Mouse (Mus musculus): ENCODE results near the gene Lsm2. TPM values are rescaled to one million over a fixed set of nuclear protein-coding genes. Genes with fewer than 3 reads are reported as not detected.

The Lsm2 gene
- total RNA-seq, 2 experiments from 2014 or later = 50.5 to 54.8 TPM

GRCm38 (mm10) chr17:35009586-35009985, 27.9 kb downstream of the Lsm2 start:
- no peak for DNase-seq (ENCODE audit: low spot score in 2 of 2)

DNA sequence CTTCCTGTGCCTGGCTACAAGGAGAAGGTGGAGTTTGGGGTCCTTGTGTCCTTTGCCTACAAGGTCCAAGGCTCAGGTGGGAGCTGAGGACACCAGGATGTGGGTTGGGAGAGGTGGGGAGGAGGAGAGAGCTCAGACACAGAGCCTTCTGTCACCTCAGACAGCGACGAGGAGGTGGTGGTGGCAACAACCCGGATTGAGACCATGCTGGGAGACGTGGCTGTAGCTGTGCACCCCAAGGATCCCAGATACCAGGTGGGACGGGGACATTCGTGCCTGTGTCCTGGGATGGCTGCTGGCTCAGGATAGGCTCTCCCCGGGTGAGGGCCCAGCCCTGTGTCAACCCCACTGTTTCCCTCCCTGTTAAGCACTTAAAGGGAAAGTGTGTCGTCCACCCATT, 29.8 kb downstream of the Lsm2 start:
- no peak for DNase-seq (ENCODE audit: low spot score in 2 of 2)

DNA sequence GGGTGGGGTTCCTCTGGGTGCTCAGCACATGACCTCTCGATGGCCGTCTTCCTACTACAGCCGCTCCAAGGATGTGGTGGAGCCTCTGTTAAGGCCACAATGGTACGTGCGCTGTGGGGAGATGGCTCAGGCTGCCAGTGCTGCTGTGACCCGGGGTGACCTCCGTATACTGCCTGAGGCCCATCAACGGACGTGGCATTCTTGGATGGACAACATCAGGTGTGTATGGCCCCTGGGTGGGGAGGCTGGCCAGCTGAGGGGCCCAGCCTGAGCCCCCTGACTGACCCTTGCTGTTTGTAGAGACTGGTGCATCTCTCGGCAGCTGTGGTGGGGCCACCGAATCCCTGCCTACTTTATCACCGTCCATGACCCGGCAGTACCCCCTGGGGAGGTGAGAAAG, 30.8 kb downstream of the Lsm2 start:
- no peak for DNase-seq (ENCODE audit: low spot score in 2 of 2)

DNA sequence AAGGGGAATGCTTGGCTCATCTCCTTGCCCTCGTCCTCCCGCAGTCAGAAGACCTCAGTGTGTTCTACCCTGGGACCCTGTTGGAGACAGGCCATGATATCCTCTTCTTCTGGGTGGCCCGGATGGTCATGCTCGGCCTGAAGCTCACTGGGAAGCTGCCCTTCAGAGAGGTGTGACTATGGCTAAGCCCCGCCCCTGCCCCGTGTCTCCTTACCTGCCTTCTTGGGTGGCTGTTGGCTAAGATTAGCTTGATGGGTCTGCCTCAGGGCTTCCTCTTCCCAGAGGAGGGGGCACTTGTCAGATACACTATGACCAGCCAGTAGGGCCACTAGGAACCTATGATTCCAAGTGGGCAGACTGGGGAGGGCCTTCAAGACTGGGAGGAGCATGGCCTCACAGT, 31.6 kb downstream of the Lsm2 start:
- no peak for DNase-seq (ENCODE audit: low spot score in 2 of 2)

GRCm38 (mm10) chr17:35015296-35015695, 33.6 kb downstream of the Lsm2 start:
- DNase-seq (ENCODE audit: low spot score in 2 of 2) = no peak

DNA sequence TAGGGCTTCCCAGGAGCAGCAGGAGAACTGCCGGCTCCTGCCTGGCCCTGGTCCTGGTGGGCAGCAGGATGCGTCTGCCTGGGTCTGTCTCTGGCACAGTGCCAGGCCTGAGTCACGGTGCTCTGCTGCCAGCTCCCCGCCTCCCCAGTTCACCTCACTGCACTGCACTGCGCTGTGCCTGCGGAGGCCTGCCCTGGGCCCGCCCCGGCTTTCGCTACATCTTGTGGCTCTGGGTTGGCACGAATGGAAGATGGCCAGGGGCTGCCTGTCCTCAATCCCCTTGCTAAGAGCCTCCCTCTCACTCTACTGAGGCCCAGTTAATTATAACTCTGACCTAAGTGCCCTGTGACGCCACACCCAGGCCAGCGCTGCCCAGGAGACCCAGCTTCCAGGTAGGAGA, 34.7 kb downstream of the Lsm2 start, which contains the start of gene Vwa7:
Gene Vwa7, plus strand, starts transcription at position 204 of the 400 bp plus-strand sequence.
- DNase-seq (ENCODE audit: low spot score in 2 of 2) = peak in 1 of 2 experiments; percentile 33

DNA sequence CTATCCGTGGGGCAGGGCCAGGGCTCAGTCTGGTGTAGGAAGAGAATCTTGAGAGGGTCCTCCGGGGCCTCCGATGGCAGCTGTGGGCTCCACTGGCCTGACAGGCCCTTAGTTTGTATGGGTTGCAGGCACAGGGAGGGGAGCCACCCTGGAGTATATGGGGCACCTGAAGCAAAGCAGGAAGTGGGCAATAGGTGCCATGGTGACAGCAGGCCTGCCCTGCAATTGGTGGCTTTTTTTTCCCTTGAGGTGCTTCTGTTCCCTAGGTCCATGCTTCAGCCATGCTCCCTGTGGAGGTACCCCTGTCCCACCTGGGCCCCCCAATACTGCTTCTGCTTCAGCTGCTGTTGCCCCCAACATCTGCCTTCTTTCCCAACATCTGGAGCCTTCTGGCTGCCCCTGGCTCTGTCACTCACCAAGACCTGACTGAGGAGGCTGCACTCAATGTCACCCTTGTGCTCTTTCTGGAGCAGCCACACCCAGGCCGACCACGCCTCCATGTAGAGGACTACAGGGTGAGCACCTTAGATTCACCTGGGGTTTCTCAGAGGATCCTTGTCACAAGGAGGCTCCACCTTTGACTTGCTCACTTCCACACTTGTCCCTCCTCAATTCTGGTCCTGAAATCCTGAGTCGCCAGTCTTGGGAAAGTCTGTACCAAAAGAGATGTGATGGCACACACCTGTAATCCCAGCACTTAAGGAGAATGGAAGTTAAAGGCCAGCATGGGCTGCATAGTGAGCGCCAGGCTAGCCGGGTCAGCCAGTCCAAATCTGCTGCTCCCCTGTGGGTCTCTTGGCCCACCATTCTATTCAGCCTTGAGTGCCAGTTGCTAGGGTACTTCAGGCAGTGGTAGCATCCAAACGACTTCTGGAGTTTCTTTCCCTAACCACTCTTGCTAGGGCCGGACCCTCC, 35.4 kb downstream of the Lsm2 start:
- no peak for DNase-seq (ENCODE audit: low spot score in 2 of 2)

- DNase-seq (ENCODE audit: low spot score in 2 of 2) = no peak
Observed at GRCm38 (mm10) chr17:35017706-35018030, 36.0 kb downstream of the Lsm2 start.

- no peak for DNase-seq (ENCODE audit: low spot score in 2 of 2)
Observed at GRCm38 (mm10) chr17:35018171-35018570, 36.5 kb downstream of the Lsm2 start.

DNA sequence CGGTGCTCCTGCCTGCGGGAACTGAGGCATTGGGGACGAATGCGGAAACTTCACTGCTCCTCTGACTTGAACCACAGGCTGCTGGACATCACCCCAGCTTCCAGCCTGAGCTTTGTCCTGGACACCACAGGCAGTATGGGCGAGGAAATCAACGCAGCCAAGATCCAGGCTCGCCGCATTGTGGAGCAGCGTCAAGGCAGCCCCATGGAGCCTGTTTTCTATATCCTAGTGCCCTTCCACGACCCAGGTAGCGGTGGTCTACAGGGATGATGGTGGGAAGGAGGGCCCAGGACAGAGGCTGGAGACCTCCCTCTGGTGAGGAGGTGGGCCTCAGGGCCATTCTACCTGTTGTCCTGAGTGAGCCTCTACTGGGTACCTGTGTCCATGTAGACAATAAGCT, 38.2 kb downstream of the Lsm2 start:
- no peak for DNase-seq (ENCODE audit: low spot score in 2 of 2)

- no peak for DNase-seq (ENCODE audit: low spot score in 2 of 2)
Observed at GRCm38 (mm10) chr17:35020551-35020950, 38.9 kb downstream of the Lsm2 start.

GRCm38 (mm10) chr17:35021163-35021808, 39.6 kb downstream of the Lsm2 start:
- DNase-seq (ENCODE audit: low spot score in 2 of 2) = peak; percentile 77 to 85

GRCm38 (mm10) chr17:35021842-35022477, 40.3 kb downstream of the Lsm2 start:
- no peak for DNase-seq (ENCODE audit: low spot score in 2 of 2)

GRCm38 (mm10) chr17:35022541-35023060, 40.9 kb downstream of the Lsm2 start:
- DNase-seq (ENCODE audit: low spot score in 2 of 2) = no peak

DNA sequence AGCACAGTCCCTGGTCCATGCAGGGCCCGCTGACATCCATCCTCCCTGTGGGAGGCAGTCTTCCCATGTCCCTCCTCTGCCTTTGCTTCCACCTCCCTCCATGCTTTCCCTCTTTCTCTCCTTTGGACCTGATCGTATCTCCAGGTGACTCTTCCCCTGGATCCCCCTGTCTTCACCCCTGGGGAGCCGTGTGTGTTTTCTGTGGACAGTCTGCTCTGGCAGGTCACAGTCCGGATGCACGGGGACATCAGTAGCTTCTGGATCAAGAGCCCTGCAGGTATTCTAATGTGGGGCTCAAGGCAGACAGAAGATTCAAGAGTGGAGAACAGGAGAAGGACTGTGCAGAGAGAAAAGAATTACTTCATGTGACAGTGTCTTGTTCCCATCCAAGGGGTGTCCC, 41.6 kb downstream of the Lsm2 start:
- no peak for DNase-seq (ENCODE audit: low spot score in 2 of 2)

DNA sequence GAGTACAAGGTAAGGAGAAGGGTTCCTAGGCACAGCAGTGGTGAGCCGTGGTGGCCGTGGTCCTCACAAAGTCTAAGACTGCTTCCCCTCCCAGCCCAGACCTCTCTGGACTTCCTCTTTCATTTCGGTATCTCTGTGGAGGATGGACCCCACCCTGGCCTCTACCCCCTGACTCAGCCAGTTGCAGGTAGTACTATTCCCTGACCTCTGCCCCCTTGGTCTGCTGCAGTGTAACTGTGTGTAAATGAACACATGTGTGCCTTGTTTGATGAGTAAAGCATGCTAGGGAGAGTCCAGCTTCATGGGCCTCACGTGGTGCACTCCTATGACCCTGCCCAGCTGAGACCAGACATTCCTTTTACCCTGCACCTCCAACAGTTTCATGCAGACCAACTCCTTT, 42.1 kb downstream of the Lsm2 start:
- DNase-seq (ENCODE audit: low spot score in 2 of 2) = no peak

- DNase-seq (ENCODE audit: low spot score in 2 of 2) = no peak
Observed at GRCm38 (mm10) chr17:35024261-35024660, 42.6 kb downstream of the Lsm2 start.

- DNase-seq (ENCODE audit: low spot score in 2 of 2) = no peak
Observed at GRCm38 (mm10) chr17:35024691-35025488, 43.2 kb downstream of the Lsm2 start.

DNA sequence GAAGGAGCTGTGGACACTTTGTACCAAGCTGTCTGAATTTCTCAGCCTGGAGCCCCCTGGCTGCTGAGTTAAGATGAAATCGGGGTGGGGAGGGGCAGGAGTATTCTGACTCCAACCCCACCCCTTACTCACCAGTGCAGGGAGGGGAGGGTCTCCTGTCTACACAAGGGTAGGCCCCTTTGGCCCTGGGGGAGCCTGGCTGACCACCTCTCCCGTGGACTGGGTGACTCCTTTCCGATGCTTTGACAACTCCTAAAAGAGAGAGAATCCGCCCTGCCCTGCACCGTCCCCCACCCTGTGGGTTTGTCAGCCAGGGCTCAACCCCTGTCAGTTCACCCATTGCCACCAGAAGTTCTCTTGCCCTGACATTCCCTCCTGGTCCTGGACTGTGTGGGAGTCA, 44.5 kb downstream of the Lsm2 start:
- DNase-seq (ENCODE audit: low spot score in 2 of 2) = no peak

DNA sequence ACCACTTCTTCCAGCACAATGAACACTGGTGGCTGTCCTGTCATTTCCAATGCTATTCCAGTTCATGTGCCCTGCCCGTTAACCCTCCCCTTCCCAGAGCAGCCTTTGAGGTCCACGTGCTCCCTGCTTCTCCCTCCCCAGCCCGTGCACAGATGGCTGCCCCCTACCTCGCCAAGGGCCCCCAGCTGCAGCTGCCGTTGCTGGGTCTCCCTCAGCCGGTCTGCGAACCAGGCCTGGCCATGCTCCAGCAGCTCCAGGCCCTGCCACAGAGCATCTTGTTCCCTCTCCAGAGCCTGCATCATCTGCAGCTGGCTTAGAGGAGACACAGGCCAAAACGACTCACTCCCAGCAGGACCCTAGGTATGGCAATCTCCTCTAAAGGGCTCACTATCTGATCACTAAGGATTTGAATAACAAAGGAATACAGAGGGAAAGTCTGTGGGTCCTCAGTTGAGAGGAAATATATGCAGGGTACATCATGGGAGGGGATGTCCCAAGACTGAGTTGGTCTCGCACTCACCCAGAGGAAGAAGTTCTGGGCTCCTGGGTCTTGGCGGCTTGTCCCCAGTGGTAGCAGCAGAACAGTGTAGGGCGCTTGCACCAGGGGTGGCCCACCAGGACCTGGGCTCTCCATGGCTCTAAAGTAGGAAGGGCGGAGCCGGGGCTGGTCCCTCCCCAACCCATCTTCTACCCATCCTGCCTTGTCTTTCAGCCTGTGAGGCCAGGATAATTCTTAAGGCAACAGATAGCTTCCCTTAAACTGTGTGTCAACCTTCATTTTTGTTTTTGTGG, 45.8 kb downstream of the Lsm2 start, which contains the start of gene Sapcd1:
Gene Sapcd1, minus strand, starts transcription at position 740 of the 792 bp plus-strand sequence.
- DNase-seq (ENCODE audit: low spot score in 2 of 2) = no peak

Data from adrenal gland, postnatal 4 days (tissue).